Mouse (Mus musculus) heart, embryonic 15.5 days (tissue): ENCODE measurements around the gene Fxyd4. TPM values are rescaled to one million over a fixed set of nuclear protein-coding genes. Genes with fewer than 3 reads are reported as not detected.

ENCODE experiments used
- ATAC-seq: fragments of 200-750 bp; cut with Nextera tagmentation; replicated peaks from 2 replicates; pipeline ENCODE4 v1.8.0; 2017; ENCODE audit warnings: low read depth, moderate TSS enrichment; ENCODE audit not compliant: insufficient number of reproducible peaks, insufficient read depth, low FRiP score
- H3K27ac ChIP-seq: fragments of 300-500 bp; sonication (generic); 2 replicates; pipeline ENCODE4 v1.5.1; 2015; ENCODE audit warnings: mild to moderate bottlenecking, inconsistent platforms
- H3K27me3 ChIP-seq: fragments of 300-500 bp; sonication (generic); 2 replicates; pipeline ENCODE4 v1.6.1; 2015; ENCODE audit warnings: inconsistent platforms
- H3K36me3 ChIP-seq: fragments of 300-500 bp; sonication (generic); 2 replicates; pipeline ENCODE4 v1.6.1; 2015; ENCODE audit warnings: mild to moderate bottlenecking, inconsistent platforms
- H3K4me1 ChIP-seq: fragments of 300-500 bp; sonication (generic); replicated peaks from 2 replicates; pipeline ENCODE4 v1.6.1; 2015; ENCODE audit warnings: inconsistent platforms
- H3K4me2 ChIP-seq: fragments of 300-500 bp; sonication (generic); 2 replicates; pipeline ENCODE4 v1.6.1; 2015; ENCODE audit warnings: inconsistent platforms, mild to moderate bottlenecking, moderate library complexity
- H3K4me3 ChIP-seq: fragments of 300-500 bp; sonication (generic); 2 replicates; pipeline ENCODE4 v1.5.1; 2015; ENCODE audit warnings: mild to moderate bottlenecking, inconsistent platforms
- H3K9ac ChIP-seq: fragments of 300-500 bp; sonication (generic); 2 replicates; pipeline ENCODE4 v1.6.1; 2015; ENCODE audit warnings: mild to moderate bottlenecking, inconsistent platforms
- H3K9me3 ChIP-seq: fragments of 300-500 bp; sonication (generic); replicated peaks from 2 replicates; pipeline ENCODE4 v1.6.1; 2016; ENCODE audit warnings: inconsistent platforms
- WGBS: fragments of 180-500 bp; shearing (Covaris S2); methylation state at CpG from one replicate; pipeline ENCODE4 v1.1.7; 2015; ENCODE audit warnings: mixed read lengths; 5-methylcytosine and 5-hydroxymethylcytosine counted together
- polyA plus RNA-seq: library from polyadenylated mRNA; unstranded; fragments of >200 nt; fragmentation: Nextera tagmentation; extraction: Ambion mirVana; gene quantifications from 2 replicates; pipeline ENCODE4 v1.2.1, GENCODE M21; 2015

Gene Fxyd4
- 1.7 and 2.3 TPM in 2 replicates for polyA plus RNA-seq

GRCm38 (mm10) chr6:117937222-117937932, at the start of gene Fxyd4:
Gene Fxyd4 (minus strand): TSS chr6:117937692.
- H3K4me2 ChIP-seq = no peak within 1 kb of the TSS
- no peak within 1 kb of the TSS for H3K27ac ChIP-seq
- H3K4me1 ChIP-seq = peaks cover 10% of the 10 kb centered on the region
- no peak for ATAC-seq
- H3K9me3 ChIP-seq = no peaks in the 10 kb centered on the region
- 58% methylated on average over 10 of the region's 10 CpGs for WGBS
- no peak within 1 kb of the TSS for H3K9ac ChIP-seq
- no peak within 1 kb of the TSS for H3K4me3 ChIP-seq
- no peaks in the 10 kb centered on the region for H3K36me3 ChIP-seq
- H3K27me3 ChIP-seq = no peaks in the 10 kb centered on the region

DNA sequence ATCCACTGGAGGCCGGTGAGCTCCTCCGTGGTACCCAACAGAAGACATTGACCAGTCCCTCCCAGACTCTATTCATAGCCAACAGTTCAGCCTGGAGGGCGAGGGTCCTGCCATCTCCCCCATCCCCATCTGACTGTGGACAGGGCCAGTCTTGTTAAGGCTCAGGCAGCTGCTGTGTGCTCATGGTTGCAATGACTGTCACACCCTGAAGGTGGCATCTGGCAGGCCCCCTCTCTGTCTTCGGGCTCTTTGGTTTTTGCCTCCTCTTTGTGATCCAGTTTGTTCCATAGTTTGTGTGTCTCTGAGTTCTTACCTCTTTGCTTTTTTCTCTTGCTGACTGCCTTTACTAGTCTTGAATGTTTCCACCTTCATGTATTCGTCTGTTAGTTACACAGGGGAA, 49.7 kb upstream of the Fxyd4 start:
- Histone ChIP-seq H3K4me3 (no peak overlapping the region), H3K27me3 (no peaks in the 10 kb centered on the region), H3K9ac (no peak overlapping the region), H3K9me3 (no peaks in the 10 kb centered on the region), H3K4me1 (no peaks in the 10 kb centered on the region), H3K36me3 (no peaks in the 10 kb centered on the region), H3K4me2 (no peak overlapping the region), H3K27ac (no peak overlapping the region)
- 44% methylated on average over 5 of the region's 5 CpGs for WGBS
- no peak for ATAC-seq

GRCm38 (mm10) chr6:117966729-117967128, 29.2 kb upstream of the Fxyd4 start:
- H3K27ac ChIP-seq = 0 out of 2 replicates have a peak overlapping the region, but pooled peaks have one; percentile 12
- no peak overlapping the region for H3K9ac ChIP-seq

GRCm38 (mm10) chr6:117963201-117963600, 25.7 kb upstream of the Fxyd4 start:
- no peak for ATAC-seq
- Histone ChIP-seq H3K4me1 (peaks cover 11% of the 10 kb centered on the region), H3K4me3 (no peak overlapping the region), H3K9me3 (no peaks in the 10 kb centered on the region), H3K4me2 (no peak overlapping the region), H3K27me3 (no peaks in the 10 kb centered on the region), H3K36me3 (no peaks in the 10 kb centered on the region), H3K27ac (no peak overlapping the region), H3K9ac (no peak overlapping the region)
- WGBS = 82% methylated on average over 3 of the region's 3 CpGs

More at GRCm38 (mm10) chr6:117966729-117967128, 29.2 kb upstream of the Fxyd4 start:
- Histone ChIP-seq H3K27me3 (no peaks in the 10 kb centered on the region), H3K4me1 (peaks cover 11% of the 10 kb centered on the region), H3K36me3 (no peaks in the 10 kb centered on the region), H3K4me3 (no peak overlapping the region), H3K4me2 (peak overlapping the region; percentile 32; the same call in 1 of the 2 replicates), H3K9me3 (no peaks in the 10 kb centered on the region)
- no peak for ATAC-seq
- WGBS = 23% methylated on average over 9 of the region's 9 CpGs

- H3K27me3 ChIP-seq = no peaks in the 10 kb centered on the region
- H3K4me2 ChIP-seq = 0 out of 2 replicates have a peak overlapping the region, but pooled peaks have one; percentile 25
- 0 out of 2 replicates have a peak, but pooled peaks cover 3% of the 10 kb centered on the region for H3K4me1 ChIP-seq
- H3K4me3 ChIP-seq = no peak overlapping the region
- H3K9me3 ChIP-seq = no peaks in the 10 kb centered on the region
- no peaks in the 10 kb centered on the region for H3K36me3 ChIP-seq
- ATAC-seq = no peak
- 23% methylated on average over 14 of the region's 14 CpGs for WGBS
- H3K9ac ChIP-seq = no peak overlapping the region
- H3K27ac ChIP-seq = no peak overlapping the region
These were observed 19.5 kb upstream of the Fxyd4 start for GRCm38 (mm10) chr6:117956851-117957501.

GRCm38 (mm10) chr6:117956161-117956560, 18.7 kb upstream of the Fxyd4 start:
- Histone ChIP-seq H3K4me3 (no peak overlapping the region), H3K27ac (no peak overlapping the region), H3K4me1 (0 out of 2 replicates have a peak, but pooled peaks cover 3% of the 10 kb centered on the region), H3K36me3 (no peaks in the 10 kb centered on the region), H3K4me2 (no peak overlapping the region), H3K9me3 (no peaks in the 10 kb centered on the region), H3K9ac (no peak overlapping the region), H3K27me3 (no peaks in the 10 kb centered on the region)
- ATAC-seq = no peak
- 64% methylated on average over 6 of the region's 6 CpGs for WGBS

GRCm38 (mm10) chr6:117952330-117952729, 14.8 kb upstream of the Fxyd4 start:
- Histone ChIP-seq H3K4me1 (0 out of 2 replicates have a peak, but pooled peaks cover 3% of the 10 kb centered on the region), H3K9ac (no peak overlapping the region), H3K9me3 (no peaks in the 10 kb centered on the region), H3K27me3 (no peaks in the 10 kb centered on the region), H3K36me3 (no peaks in the 10 kb centered on the region), H3K4me2 (no peak overlapping the region), H3K4me3 (no peak overlapping the region), H3K27ac (no peak overlapping the region)
- WGBS = 74% methylated on average over 4 of the region's 4 CpGs
- no peak for ATAC-seq

DNA sequence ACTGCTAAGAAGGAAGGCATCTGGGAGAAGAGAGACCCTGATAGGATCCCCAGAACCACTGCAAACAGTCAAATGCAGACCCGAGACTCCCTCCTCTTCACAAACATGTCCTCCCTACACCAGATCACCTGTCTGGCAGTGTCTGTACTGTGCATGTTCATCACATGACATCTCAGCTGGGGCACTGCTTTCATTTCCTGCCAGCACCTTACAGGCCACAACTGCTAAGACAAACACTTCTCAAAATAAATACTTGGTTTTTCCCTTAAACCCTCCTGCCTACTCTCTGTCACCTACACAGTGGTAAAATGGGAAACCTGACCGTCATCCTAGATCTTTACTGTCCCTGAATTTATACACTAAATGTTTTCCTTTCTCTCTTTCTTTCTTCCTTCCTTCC, 6.4 kb upstream of the Fxyd4 start:
- Histone ChIP-seq H3K27ac (no peak overlapping the region), H3K4me1 (no peaks in the 10 kb centered on the region), H3K9ac (no peak overlapping the region), H3K27me3 (no peaks in the 10 kb centered on the region), H3K4me3 (no peak overlapping the region), H3K9me3 (no peaks in the 10 kb centered on the region), H3K36me3 (no peaks in the 10 kb centered on the region), H3K4me2 (no peak overlapping the region)
- 86% methylated on average over 2 of the region's 2 CpGs for WGBS
- ATAC-seq = no peak

GRCm38 (mm10) chr6:117942769-117943168, 5.3 kb upstream of the Fxyd4 start:
- Histone ChIP-seq H3K36me3 (no peaks in the 10 kb centered on the region), H3K4me1 (no peaks in the 10 kb centered on the region), H3K27me3 (no peaks in the 10 kb centered on the region), H3K27ac (no peak overlapping the region), H3K9me3 (no peaks in the 10 kb centered on the region), H3K4me3 (no peak overlapping the region), H3K4me2 (no peak overlapping the region), H3K9ac (no peak overlapping the region)
- no peak for ATAC-seq
- WGBS = 74% methylated on average over 10 of the region's 10 CpGs

GRCm38 (mm10) chr6:117938951-117939350, 1.5 kb upstream of the Fxyd4 start:
- H3K36me3 ChIP-seq = no peaks in the 10 kb centered on the region
- no peak for ATAC-seq
- WGBS = 86% methylated on average over 10 of the region's 10 CpGs
- no peaks in the 10 kb centered on the region for H3K9me3 ChIP-seq
- no peak overlapping the region for H3K27ac ChIP-seq
- H3K4me2 ChIP-seq = no peak overlapping the region
- H3K27me3 ChIP-seq = no peaks in the 10 kb centered on the region
- no peak overlapping the region for H3K9ac ChIP-seq
- H3K4me1 ChIP-seq = 0 out of 2 replicates have a peak, but pooled peaks cover 2% of the 10 kb centered on the region
- H3K4me3 ChIP-seq = no peak overlapping the region

DNA sequence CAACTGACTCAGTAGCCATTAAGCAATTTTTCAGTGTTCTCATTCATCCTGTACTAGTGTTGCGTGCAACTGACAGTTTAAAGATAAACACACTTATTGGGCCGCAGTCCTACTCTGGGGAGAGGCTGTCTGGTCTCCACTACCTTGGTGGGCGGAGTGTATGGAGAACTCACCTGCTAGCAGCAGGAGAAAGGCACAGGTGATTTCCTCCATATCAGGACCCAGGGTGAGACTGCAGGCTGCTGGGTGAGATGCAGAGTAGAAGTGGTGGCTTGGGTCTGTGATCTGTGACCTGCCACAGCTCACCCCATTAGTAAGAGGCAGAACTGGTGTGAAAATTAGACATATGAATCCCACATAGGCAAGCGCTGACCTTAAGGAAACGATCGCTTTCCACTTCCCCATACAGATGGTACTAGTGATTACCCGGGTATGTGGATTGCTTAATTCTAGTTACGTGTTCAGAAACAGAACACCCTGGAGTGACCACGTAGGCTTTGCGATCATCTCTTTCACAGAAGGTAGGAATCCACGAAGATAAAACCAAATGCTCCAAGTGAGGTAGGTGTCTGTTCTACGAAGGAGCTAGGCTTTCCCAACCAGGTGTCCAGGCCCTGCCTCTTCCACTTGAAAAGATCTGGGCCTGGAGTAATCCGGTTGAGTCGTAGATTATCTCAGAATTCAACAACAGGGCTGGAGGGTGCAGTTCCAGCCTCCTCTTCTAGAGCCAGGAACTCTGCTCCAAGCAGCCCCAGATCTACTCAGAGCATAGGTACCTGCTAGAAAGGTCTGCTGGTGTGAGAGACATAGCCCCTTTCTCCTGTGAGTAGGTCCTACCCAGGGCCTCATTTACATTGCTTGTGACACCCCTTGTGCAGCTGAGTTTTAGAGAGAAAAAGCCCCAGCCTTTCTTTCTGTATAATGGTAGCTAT, 1.5 kb downstream of the Fxyd4 start:
- Histone ChIP-seq H3K27me3 (no peaks in the 10 kb centered on the region), H3K36me3 (no peaks in the 10 kb centered on the region), H3K27ac (no peak overlapping the region), H3K4me2 (no peak overlapping the region), H3K4me3 (no peak overlapping the region), H3K4me1 (peaks cover 13% of the 10 kb centered on the region), H3K9ac (no peak overlapping the region), H3K9me3 (no peaks in the 10 kb centered on the region)
- WGBS = 82% methylated on average over 14 of the region's 14 CpGs
- no peak for ATAC-seq
